Mouse (Mus musculus) urinary bladder, adult 2 months (tissue): ENCODE results near the gene Erv3. TPM values are rescaled to one million over a fixed set of nuclear protein-coding genes. Genes with fewer than 3 reads are reported as not detected.

ENCODE experiments used
- DNase-seq: peaks from one replicate; pipeline ENCODE4 v3.0.0; 2022; ENCODE audit warnings: low spot score
- polyA plus RNA-seq: library from polyadenylated mRNA; depleted of rRNA; stranded (reverse); fragments of >200 nt; gene quantifications from 2 replicates; pipeline ENCODE4 v1.2.3, GENCODE M21; 2012; rRNA removed

Gene Erv3
- polyA plus RNA-seq, 1 experiment: 0.33 TPM

DNA sequence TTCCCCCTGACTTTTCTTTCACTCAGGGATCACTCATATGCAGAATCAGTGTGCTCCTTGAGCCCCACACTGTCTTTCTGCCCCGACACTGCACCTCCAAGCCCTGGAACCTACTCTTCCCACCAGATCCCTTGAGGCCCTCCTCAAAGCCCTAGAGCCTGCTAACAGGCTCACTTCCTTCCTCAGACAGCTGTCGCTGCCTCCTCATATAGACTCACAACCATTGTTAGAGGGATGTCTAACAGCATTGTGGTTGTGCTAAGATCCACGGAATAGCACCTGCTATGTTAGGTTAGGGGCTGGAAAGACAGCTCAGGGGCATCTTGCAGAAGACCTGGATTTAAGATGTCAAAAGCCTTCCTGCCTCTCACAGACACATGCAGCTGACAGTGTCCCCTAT is 37.1 kb downstream of the Erv3 start:
- no peak for DNase-seq

DNA sequence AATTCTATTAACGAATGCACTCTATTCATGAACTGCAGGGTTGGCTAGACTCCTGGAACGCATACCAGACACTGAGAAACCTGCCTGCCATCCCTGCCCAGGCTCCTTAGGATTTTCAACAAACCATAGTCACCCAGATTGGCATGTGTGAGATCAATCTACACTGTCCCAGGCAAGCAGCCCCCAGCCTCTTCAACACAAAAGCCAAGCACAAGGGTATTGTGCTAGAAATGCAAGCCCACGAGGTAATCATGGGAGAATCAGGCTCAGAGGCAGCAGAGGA is 37.9 kb downstream of the Erv3 start:
- no peak for DNase-seq

DNA sequence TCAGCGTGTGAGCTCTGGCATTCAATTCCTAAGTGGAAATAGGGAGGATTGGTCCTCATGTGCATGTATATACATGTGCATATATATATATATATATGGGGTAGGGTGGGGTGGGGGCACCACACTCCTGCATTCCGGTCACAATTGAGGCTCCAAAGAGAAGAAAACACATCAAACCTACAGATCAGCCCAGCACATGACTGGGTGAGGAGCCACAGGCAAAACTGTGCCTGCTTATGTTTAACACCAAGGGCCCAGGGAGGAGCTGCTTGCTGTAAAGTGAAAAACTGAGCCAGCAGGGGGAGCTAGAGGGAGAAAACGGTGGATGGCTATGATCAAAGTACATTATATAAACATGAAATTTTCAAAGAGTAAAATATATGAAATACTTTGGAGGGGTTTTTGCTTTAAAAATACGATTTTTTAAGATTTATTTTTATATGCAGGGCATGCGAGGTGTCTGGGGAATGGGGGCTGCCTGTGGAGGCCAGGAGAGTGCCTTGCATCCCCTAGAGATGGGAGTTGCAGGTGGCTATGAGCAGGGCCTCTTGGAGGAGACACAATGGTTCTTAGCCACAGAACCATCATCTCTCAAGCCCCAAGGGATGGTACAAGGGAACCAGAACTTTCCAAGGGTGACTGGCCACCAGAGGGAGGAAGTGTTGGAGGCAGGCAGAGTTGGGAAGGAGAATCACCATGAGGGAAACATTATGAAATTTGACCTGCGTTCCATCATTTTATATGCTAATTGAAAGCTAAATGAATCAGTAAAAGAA is 38.4 kb downstream of the Erv3 start:
- no peak for DNase-seq

DNA sequence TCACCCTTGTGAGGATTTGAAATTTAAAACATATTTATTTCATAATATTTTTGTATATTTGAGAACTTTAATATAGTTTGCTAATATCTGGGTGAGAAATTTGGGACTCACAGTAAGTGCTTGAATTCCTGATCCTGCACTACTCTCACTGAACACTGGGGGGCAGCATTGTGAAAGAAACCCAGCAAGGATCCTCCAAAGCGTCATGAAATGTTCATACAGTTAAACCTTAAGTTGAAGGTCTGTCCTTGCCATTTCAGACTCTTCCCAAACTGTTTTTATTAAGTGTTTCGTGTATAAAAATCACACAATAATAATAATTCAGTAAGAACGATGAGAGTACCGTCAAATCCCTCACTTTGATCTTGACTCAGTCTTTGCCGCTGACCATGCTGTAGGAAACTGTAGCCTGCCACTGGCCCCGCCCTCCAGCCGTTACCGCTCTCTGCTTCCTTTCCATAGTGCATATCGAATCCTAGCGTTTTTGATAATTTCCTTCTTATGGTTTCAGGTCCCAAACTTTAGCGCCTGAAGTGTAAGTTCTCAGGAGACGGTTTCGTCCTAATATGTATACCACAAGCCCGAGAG is 39.4 kb downstream of the Erv3 start:
- peak; percentile 49 for DNase-seq

DNA sequence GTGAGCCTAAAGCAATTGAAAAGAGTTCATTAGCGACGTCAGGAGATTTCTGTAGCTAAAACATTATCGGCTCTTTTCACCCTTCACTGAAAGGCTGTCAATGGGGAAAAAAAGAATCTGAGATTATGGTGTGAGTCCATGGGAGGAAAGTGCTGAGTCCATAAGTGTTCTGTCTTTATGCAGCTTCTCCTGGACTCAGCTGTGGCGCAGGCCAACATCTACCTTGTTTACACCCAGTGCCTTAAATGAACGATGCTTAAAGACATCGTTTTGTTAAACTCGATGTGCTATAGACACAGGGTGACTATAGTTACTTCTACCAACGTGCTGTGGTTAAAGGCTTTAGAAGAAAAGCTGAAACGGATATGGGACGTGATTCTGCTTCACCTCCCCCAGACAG is 45.2 kb downstream of the Erv3 start:
- DNase-seq: no peak

DNA sequence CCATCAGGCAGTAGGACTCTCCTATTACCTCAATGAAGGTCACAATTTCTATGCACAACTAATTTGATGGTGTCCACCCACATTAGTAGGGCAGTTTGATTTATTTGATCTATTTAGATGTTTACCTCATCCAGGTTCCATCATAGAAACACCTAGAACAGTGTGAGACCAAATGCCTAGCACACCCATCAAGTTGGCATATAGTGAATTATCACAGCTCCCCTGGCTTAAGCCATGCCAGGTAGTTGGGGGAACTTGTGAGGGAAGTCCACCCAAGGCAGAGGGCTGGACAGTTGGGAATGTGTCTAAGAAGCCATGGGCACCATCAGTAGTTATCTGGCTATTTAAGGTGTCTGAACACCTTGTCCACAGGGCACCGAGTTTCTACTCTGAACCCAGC is 46.1 kb downstream of the Erv3 start:
- DNase-seq: no peak

DNA sequence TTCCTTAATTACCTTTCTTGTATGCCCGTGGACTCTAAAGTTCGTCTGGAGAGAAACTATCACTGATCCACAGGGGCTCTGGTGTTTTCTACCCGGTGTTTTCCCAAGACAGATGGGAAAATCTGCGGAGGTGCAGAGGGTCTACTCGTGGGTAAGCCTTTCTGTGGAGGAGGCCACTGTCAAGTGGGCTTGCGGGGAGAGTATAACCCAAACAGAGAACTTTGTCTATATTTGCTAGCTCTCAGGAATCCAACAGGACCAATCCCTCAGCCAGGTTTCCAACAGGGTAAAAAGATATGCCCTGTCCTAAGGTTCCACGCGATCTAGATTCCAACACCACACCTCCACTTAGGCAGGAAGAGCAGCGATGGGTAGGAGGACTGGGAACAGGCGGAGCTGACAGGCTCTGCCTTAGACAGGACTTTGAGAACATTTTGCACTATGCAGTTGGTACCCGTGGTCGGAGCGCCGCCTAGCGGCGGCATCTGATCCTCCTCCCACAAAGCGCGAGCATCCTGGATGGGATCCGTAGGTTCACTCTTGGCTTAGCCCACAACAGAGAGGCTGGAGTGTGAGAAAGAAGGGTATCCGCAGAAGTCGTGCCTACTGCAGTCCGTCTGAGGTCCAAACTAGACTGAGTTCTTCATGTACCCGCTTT is 46.9 kb downstream of the Erv3 start:
- DNase-seq: peak; percentile 32

DNA sequence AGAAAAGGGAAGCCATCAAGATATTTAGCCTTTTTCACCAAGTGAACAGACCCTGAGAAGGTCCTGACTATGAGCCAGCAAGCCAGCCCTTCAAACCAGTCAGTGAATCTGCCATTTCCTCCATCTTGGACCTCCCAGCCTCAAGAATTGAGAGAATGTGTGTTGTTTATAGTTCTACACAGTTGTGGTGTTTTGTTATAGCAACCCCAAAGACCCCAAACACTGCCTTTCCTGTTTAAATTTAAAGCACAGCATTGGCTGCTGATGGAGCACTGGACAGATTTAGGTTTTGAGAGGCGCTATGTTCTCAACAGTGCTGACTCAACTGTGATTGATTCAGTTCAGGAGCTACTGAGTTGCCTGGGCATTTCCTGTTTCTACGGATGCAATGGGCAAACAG is 47.9 kb downstream of the Erv3 start:
- no peak for DNase-seq

DNA sequence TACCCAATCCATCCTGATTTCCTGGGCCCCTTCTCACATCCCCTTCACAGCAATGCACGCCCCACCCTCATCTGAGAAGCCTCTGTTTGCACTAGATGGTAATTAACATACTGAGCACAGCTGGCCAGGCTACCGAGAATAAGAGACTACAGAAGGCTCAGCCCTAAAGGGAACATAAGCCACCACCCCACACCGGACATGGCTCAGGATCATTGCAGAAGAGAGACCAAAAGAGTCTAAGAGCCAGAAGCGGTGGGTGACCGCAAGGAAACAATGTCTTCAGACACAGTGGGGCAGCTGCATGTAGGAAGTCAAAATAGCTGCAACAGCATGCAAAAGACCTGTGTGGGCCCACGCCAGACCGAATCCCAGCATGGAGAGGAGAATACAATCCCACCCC is 50.7 kb downstream of the Erv3 start:
- no peak for DNase-seq

DNA sequence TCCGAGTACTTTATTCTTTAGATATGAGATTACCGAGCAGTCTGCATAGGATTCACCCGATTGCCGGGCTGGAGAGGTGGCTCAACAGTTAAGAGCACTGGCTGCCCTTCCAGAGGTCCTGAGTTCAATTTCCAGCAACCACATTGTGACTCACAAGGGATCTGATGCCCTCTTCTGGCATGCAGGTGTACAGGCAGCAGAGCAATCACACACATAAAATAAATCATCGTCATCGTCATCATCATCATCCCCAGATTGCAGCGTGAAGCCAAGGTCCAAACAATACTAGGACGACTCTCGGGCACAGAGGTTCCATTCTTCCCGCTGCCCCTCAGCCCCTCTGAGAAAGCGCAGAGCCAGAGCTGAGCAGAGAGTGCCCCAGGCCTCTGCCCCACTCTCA is 51.9 kb downstream of the Erv3 start:
- no peak for DNase-seq

DNA sequence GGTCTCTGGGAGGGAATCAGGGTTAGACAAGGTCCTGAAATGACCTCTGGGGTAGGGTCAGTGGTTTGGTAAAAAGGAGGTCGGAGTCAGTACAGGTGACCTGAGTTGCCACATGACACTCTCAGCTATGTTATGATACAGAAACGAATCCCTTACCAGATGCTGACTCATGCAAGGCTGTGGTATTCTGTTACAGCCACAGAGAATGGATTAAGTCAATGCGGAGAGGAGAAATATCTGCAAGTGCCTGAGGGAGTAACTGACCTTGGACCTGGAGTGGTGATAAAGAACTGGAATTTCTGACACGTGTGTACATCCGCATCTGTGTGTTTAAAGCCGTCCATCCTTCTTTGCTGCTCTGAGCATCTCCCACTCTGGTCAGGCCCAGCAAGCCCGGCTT is 52.7 kb downstream of the Erv3 start:
- no peak for DNase-seq

DNA sequence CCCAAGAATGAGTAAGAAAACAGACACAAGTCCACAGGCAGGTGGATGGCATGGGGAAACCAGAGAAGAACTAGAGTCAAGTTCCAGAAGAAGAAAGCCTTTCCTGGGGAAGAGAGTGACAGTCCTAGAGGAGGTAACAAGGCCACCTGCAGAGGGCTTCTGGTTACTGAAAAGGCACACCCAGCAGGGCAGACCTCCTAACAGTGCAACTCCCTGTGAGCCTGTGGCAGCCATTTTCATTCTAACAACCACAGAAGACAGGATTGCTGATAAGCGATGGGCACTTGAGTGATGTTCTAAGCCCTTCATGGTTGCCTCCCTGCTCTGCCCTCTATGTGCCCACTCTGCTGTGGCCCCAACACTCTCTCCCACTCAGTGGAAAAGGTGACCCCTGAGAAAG is 54.2 kb downstream of the Erv3 start:
- no peak for DNase-seq

DNA sequence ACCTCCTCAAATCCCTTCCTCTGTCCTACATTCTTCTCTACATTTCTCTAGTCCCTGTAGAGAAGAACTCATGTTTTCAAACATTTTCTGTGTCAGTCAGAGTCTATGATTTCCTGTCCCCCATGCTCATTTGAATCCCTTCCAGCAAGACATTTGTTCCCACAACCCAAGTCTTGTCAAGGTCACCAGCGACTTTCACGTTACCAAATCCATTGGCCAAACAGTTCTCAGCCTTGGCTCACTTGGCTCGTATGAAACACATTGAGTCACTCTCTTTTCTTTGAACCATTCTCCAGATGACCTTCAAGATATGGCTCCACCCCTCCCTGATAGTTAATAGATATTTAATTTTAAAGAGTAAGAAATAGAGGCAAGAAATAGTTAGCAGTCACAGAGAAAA is 55.7 kb downstream of the Erv3 start:
- DNase-seq: no peak

Other genes starting within 250 kb of the Erv3 start
- 161 and 189 TPM in 2 replicates for gene Prnp, start 50.2 kb upstream of the Erv3 start, polyA plus RNA-seq
- 0.07 TPM in 1 of 2 replicates, not detected in the other for gene Prn, start 50.2 kb upstream of the Erv3 start, polyA plus RNA-seq
- gene Prnd, start 91.1 kb upstream of the Erv3 start, polyA plus RNA-seq: 0.90 and 1.2 TPM in 2 replicates
- gene Rassf2, start 170.5 kb upstream of the Erv3 start, polyA plus RNA-seq: 6.6 and 13.8 TPM in 2 replicates